Mouse (Mus musculus) cerebellum, adult 2 months (tissue): ENCODE data around the gene Gmip.

Experiments
- CTCF ChIP-seq: fragments of 200-500 bp; IDR thresholded peaks from 2 replicates; pipeline ENCODE4 v1.5.1; 2011; ENCODE audit warnings: low read depth, mild to moderate bottlenecking, control low read depth, low read length, moderate library complexity, borderline replicate concordance; ENCODE audit not compliant: insufficient read depth
- POLR2A ChIP-seq: fragments of 200-500 bp; IDR thresholded peaks from 2 replicates; pipeline ENCODE4 v1.6.1; 2011; ENCODE audit warnings: low read length, control low read depth, borderline replicate concordance; ENCODE audit not compliant: insufficient read depth

DNA sequence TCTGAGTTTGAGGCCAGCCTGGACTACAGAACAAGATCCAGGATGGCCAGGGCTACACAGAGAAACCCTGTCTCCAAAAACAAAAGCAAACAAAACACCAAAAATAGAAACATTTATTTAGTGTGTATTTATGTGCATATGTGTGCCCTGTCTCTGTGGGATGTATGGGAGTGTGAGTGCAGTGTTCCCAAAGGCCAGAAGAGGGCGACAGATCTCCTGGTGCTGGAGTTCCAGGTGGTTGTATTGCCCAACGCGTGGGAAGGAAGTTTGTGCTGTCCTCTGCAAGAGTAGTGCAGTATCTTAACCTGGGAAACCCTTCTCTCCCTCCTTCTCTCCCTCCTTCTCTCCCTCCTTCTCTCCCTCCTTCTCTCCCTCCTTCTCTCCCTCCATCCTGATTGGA lies 41.4 kb downstream of the Gmip start:
- no peak for TF ChIP-seq POLR2A
- peak; percentile 32; the same call in 1 of the 2 replicates for TF ChIP-seq CTCF
